Mouse (Mus musculus) layer of hippocampus, adult 2 months (tissue): ENCODE results near the gene Dtd2. TPM values are rescaled to one million over a fixed set of nuclear protein-coding genes. Genes with fewer than 3 reads are reported as not detected.

Experiments
- DNase-seq, 2 experiments: peaks; one replicate each; pipeline ENCODE4 v3.0.0; 2022; ENCODE audit warnings: low spot score in 2 of 2
- H3K27ac ChIP-seq: fragments of 200-600 bp; 2 replicates; pipeline ENCODE4 v1.8.1; 2022
- H3K4me3 ChIP-seq: fragments of 200-600 bp; 2 replicates; pipeline ENCODE4 v1.8.1; 2022; ENCODE audit warnings: mild to moderate bottlenecking
- CTCF ChIP-seq: fragments of 200-600 bp; conservative IDR thresholded peaks from 2 replicates; pipeline ENCODE4 v1.8.1; 2022; ENCODE audit warnings: antibody characterized with exemption, mild to moderate bottlenecking, moderate library complexity
- total RNA-seq, 2 experiments: library from RNA; stranded (reverse); gene quantifications; 2 replicates each; pipeline ENCODE4 v1.2.3; 2021

The Dtd2 gene
- total RNA-seq, 2 experiments from 2014 or later = 10.2 to 12.9 TPM

- Histone ChIP-seq H3K4me3 (no peak overlapping the region), H3K27ac (no peak overlapping the region)
- DNase-seq = no peak
- TF ChIP-seq CTCF = peak; percentile 57
Measured at GRCm38 (mm10) chr12:51972269-51973065, 33.8 kb downstream of the Dtd2 start.

DNA sequence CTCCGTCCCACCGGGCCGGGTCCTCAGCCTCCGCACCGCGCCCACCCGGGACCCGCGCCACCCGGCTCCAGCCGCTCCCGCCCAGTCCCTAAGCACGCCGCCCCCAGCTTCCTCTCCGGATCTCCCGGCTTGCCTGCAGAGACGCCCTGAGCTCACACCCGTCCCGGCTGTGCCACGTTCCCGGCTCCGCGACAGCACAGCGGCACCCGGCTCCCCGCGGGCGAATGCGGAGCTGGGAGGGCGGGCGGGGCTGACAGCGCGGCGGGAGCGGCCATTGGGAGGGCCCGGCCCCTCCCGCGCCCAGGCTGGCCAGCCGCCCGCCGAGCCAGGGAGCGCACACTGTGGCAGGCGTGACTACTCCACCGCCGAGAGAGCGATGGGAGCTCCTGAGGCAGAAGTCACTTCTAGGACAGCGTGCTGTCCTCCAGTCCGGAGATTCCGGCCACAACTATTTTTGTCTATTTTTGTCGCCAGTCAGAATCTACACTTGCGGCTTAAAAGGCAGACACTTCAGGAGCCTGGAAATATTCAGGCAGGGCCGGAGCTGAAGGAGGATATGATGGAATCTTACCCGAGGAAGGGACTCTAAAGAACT lies 35.1 kb downstream of the Dtd2 start, which contains the start of gene Heatr5a:
Gene Heatr5a (minus strand): TSS at position 252 of the 595 bp plus-strand sequence.
- peak; percentile 78 to 90 for DNase-seq
- TF ChIP-seq CTCF = no peak
- H3K27ac ChIP-seq = peak within 1 kb of the TSS; percentile 90
- peak within 1 kb of the TSS; percentile 94 for H3K4me3 ChIP-seq

- Histone ChIP-seq H3K27ac (peak overlapping the region; percentile 90), H3K4me3 (peak overlapping the region; percentile 94)
- TF ChIP-seq CTCF = no peak
Measured at GRCm38 (mm10) chr12:51970352-51971069, 35.8 kb downstream of the Dtd2 start.

DNA sequence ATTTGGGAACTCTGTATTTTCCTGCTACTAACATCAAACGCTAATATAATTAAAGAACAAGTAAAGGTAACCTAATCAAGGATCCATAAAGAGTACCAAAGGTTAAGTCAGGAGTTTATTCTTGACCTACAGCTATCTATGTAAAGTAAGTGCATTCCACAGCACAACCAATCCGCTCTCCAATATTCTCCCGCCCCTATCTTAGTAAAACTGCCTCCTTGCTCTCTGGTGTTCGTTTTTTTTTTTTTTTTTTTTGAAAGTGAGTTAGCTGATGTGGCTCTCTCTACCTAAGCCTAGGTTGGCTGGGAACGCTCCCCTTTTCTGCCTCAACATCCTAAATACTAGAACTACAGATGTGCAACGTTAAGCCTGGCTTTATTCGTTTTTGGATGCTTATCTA lies 36.4 kb downstream of the Dtd2 start:
- peak overlapping the region; percentile 94; the same call in 1 of the 2 replicates for H3K4me3 ChIP-seq
- no peak for DNase-seq
- TF ChIP-seq CTCF = no peak

More at GRCm38 (mm10) chr12:51970352-51971069, 35.8 kb downstream of the Dtd2 start:
- no peak for DNase-seq

DNA sequence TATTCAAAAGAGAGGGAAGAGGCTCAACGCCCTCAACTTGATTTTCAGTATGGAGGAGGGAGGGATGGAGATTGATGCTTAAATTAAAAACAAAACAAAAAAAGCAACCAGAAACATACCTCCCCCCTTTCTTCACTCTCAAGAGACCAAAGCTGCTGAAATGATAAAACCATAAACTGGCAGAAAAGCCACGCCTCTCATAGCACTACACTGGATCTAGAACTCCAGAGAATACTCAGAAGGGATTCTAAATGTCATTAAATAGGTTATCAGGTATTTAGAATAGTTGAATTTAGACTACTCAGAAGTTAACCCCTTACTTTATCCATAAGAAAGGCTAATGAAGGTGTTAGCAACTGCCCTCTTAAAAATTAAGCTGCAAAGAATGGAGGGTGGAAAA lies 37.2 kb downstream of the Dtd2 start:
- TF ChIP-seq CTCF = no peak
- H3K27ac ChIP-seq = no peak overlapping the region
- H3K4me3 ChIP-seq = no peak overlapping the region
- DNase-seq = no peak

More for the DNA sequence above, 36.4 kb downstream of the Dtd2 start:
- H3K27ac ChIP-seq = no peak overlapping the region

- TF ChIP-seq CTCF = no peak
Measured at GRCm38 (mm10) chr12:51967915-51968595, 38.2 kb downstream of the Dtd2 start.

DNA sequence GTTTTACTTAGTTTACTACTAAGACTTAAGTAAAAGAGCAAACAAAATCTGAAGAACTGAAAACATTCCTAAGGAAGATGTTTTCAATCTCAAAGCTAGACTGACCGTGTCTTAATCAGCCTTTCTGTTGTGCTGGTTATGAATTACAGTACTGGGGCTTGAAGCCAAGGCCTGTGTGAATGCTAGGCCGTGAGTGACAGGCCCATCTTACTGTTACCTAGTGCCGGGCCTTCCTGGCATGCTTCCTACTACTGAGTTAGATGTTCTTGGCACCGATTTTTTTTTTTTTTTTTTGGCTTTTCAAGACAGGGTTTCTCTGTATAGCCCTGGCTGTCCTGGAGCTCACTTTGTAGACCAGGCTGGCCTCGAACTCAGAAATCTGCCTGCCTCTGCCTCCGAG lies 48.7 kb downstream of the Dtd2 start:
- Histone ChIP-seq H3K4me3 (no peak overlapping the region), H3K27ac (no peak overlapping the region)
- no peak for TF ChIP-seq CTCF
- DNase-seq = no peak

More at GRCm38 (mm10) chr12:51967915-51968595, 38.2 kb downstream of the Dtd2 start:
- H3K4me3 ChIP-seq = no peak overlapping the region
- no peak overlapping the region for H3K27ac ChIP-seq
- no peak for DNase-seq

DNA sequence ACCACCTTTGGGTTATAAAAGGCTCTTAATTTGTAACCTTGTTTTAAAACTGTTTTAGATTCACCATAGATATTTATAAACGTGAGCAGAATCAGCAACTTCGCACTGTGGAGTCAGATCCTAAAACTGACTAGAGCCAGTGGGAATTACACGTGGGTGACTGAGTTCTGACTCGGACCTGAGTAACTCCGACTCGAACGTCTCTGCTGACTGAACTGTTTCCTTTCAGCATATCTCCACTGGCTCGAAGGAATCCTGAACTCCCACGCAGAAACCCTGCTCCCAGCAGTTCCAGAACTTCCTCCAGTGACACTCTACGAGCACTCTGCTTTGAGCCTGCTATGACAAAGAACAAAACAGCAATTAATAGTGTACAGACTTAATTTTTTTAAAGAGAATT lies 54.0 kb downstream of the Dtd2 start:
- no peak overlapping the region for H3K4me3 ChIP-seq
- no peak for DNase-seq
- TF ChIP-seq CTCF = no peak
- H3K27ac ChIP-seq = no peak overlapping the region

- H3K4me3 ChIP-seq = no peak overlapping the region
- no peak for DNase-seq
- H3K27ac ChIP-seq = no peak overlapping the region
- TF ChIP-seq CTCF = peak; percentile 72
Measured at GRCm38 (mm10) chr12:51947498-51947945, 58.8 kb downstream of the Dtd2 start.

- no peak for DNase-seq
- H3K4me3 ChIP-seq = no peak overlapping the region
- TF ChIP-seq CTCF = no peak
- no peak overlapping the region for H3K27ac ChIP-seq
Measured at GRCm38 (mm10) chr12:51945331-51945730, 61.0 kb downstream of the Dtd2 start.

- no peak overlapping the region for H3K4me3 ChIP-seq
- H3K27ac ChIP-seq = no peak overlapping the region
- TF ChIP-seq CTCF = no peak
Measured at GRCm38 (mm10) chr12:51939848-51940247, 66.5 kb downstream of the Dtd2 start.

More at GRCm38 (mm10) chr12:51939848-51940247, 66.5 kb downstream of the Dtd2 start:
- no peak for DNase-seq

Other genes starting within 250 kb of the Dtd2 start
- gene Hectd1, start 177.0 kb downstream of the Dtd2 start, total RNA-seq = 10 to 100 TPM; 84.2 to 84.3 TPM
- gene Heatr5a, start 35.2 kb downstream of the Dtd2 start, total RNA-seq = 1 to 10 TPM; 6.9 to 8.9 TPM
- gene Gpr33, start 21.6 kb upstream of the Dtd2 start, total RNA-seq = not detected
- 1 to 10 TPM; 5.2 to 5.7 TPM for gene Nubpl, start 91.2 kb upstream of the Dtd2 start, total RNA-seq